Mouse (Mus musculus) kidney, adult 2 months (tissue): Measurements from ENCODE around the gene Tmem56.

ENCODE experiments used
- CTCF ChIP-seq: fragments of 200-500 bp; conservative IDR thresholded peaks from 2 replicates; pipeline ENCODE4 v1.5.1; 2011; ENCODE audit warnings: low read depth, mild to moderate bottlenecking, control low read depth, low read length, moderate library complexity, mixed read lengths; ENCODE audit not compliant: insufficient read depth, insufficient read length
- POLR2A ChIP-seq: fragments of 200-500 bp; IDR thresholded peaks from one replicate; pipeline ENCODE4 v1.6.1; 2011; ENCODE audit warnings: low read depth, low read length, control low read depth

GRCm38 (mm10) chr3:121272577-121272976, 10.3 kb downstream of the Tmem56 start:
- TF ChIP-seq POLR2A (no peak), CTCF (no peak)
